Mouse (Mus musculus): ENCODE measurements around the gene Pigt. TPM values are rescaled to one million over a fixed set of nuclear protein-coding genes. Genes with fewer than 3 reads are reported as not detected.

Pigt gene
- 28.1 and 28.2 TPM in 2 replicates for total RNA-seq (2017)

GRCm38 (mm10) chr2:164496847-164497690 lies at the start of gene Pigt:
Pigt (plus strand) TSS chr2:164497520.
- ATAC-seq (replicated peaks in 1 of 2; ENCODE audit: insufficient read depth in 1 of 2, low FRiP score in 2 of 2, low TSS enrichment in 1 of 2, low read depth in 1 of 2, poor library complexity in 2 of 2, severe bottlenecking in 2 of 2), result peak; percentile 77 to 95

- ATAC-seq (replicated peaks in 1 of 2; ENCODE audit: insufficient read depth in 1 of 2, low FRiP score in 2 of 2, low TSS enrichment in 1 of 2, low read depth in 1 of 2, poor library complexity in 2 of 2, severe bottlenecking in 2 of 2), result no peak
Measured at GRCm38 (mm10) chr2:164448140-164448539, 49.2 kb upstream of the Pigt start.

GRCm38 (mm10) chr2:164448921-164449320 lies 48.4 kb upstream of the Pigt start:
- no peak for ATAC-seq (replicated peaks in 1 of 2; ENCODE audit: insufficient read depth in 1 of 2, low FRiP score in 2 of 2, low TSS enrichment in 1 of 2, low read depth in 1 of 2, poor library complexity in 2 of 2, severe bottlenecking in 2 of 2)

GRCm38 (mm10) chr2:164449341-164450042 lies 47.8 kb upstream of the Pigt start:
- ATAC-seq (replicated peaks in 1 of 2; ENCODE audit: insufficient read depth in 1 of 2, low FRiP score in 2 of 2, low TSS enrichment in 1 of 2, low read depth in 1 of 2, poor library complexity in 2 of 2, severe bottlenecking in 2 of 2), result no peak

GRCm38 (mm10) chr2:164452000-164452676 lies 45.2 kb upstream of the Pigt start:
- ATAC-seq (replicated peaks in 1 of 2; ENCODE audit: insufficient read depth in 1 of 2, low FRiP score in 2 of 2, low TSS enrichment in 1 of 2, low read depth in 1 of 2, poor library complexity in 2 of 2, severe bottlenecking in 2 of 2), result 0 out of 4 replicates have a peak, but pooled peaks of 1 of the 2 experiments have one; percentile 32

GRCm38 (mm10) chr2:164453047-164453757 lies 44.1 kb upstream of the Pigt start:
- no peak for ATAC-seq (replicated peaks in 1 of 2; ENCODE audit: insufficient read depth in 1 of 2, low FRiP score in 2 of 2, low TSS enrichment in 1 of 2, low read depth in 1 of 2, poor library complexity in 2 of 2, severe bottlenecking in 2 of 2)

GRCm38 (mm10) chr2:164453887-164454500 lies 43.3 kb upstream of the Pigt start:
- no peak for ATAC-seq (replicated peaks in 1 of 2; ENCODE audit: insufficient read depth in 1 of 2, low FRiP score in 2 of 2, low TSS enrichment in 1 of 2, low read depth in 1 of 2, poor library complexity in 2 of 2, severe bottlenecking in 2 of 2)

GRCm38 (mm10) chr2:164454846-164455245 lies 42.5 kb upstream of the Pigt start:
- no peak for ATAC-seq (replicated peaks in 1 of 2; ENCODE audit: insufficient read depth in 1 of 2, low FRiP score in 2 of 2, low TSS enrichment in 1 of 2, low read depth in 1 of 2, poor library complexity in 2 of 2, severe bottlenecking in 2 of 2)

GRCm38 (mm10) chr2:164455421-164456190 lies 41.7 kb upstream of the Pigt start:
- ATAC-seq (replicated peaks in 1 of 2; ENCODE audit: insufficient read depth in 1 of 2, low FRiP score in 2 of 2, low TSS enrichment in 1 of 2, low read depth in 1 of 2, poor library complexity in 2 of 2, severe bottlenecking in 2 of 2), result no peak

GRCm38 (mm10) chr2:164456413-164456812 lies 40.9 kb upstream of the Pigt start:
- ATAC-seq (replicated peaks in 1 of 2; ENCODE audit: insufficient read depth in 1 of 2, low FRiP score in 2 of 2, low TSS enrichment in 1 of 2, low read depth in 1 of 2, poor library complexity in 2 of 2, severe bottlenecking in 2 of 2), result no peak

- no peak for ATAC-seq (replicated peaks in 1 of 2; ENCODE audit: insufficient read depth in 1 of 2, low FRiP score in 2 of 2, low TSS enrichment in 1 of 2, low read depth in 1 of 2, poor library complexity in 2 of 2, severe bottlenecking in 2 of 2)
Measured at GRCm38 (mm10) chr2:164456864-164457300, 40.4 kb upstream of the Pigt start, which contains the start of gene Sys1. Sys1 (plus strand) TSS chr2:164456964.

GRCm38 (mm10) chr2:164457942-164458341 lies 39.4 kb upstream of the Pigt start:
- no peak for ATAC-seq (replicated peaks in 1 of 2; ENCODE audit: insufficient read depth in 1 of 2, low FRiP score in 2 of 2, low TSS enrichment in 1 of 2, low read depth in 1 of 2, poor library complexity in 2 of 2, severe bottlenecking in 2 of 2)

GRCm38 (mm10) chr2:164458535-164458934 lies 38.8 kb upstream of the Pigt start:
- no peak; a peak in 1 of 4 replicates for ATAC-seq (replicated peaks in 1 of 2; ENCODE audit: insufficient read depth in 1 of 2, low FRiP score in 2 of 2, low TSS enrichment in 1 of 2, low read depth in 1 of 2, poor library complexity in 2 of 2, severe bottlenecking in 2 of 2)

GRCm38 (mm10) chr2:164460745-164461551 lies 36.4 kb upstream of the Pigt start, which contains the start of gene Gm20458:
Gm20458 (plus strand) TSS chr2:164460967.
- peak; percentile 93 to 95 for ATAC-seq (replicated peaks in 1 of 2; ENCODE audit: insufficient read depth in 1 of 2, low FRiP score in 2 of 2, low TSS enrichment in 1 of 2, low read depth in 1 of 2, poor library complexity in 2 of 2, severe bottlenecking in 2 of 2)

- ATAC-seq (replicated peaks in 1 of 2; ENCODE audit: insufficient read depth in 1 of 2, low FRiP score in 2 of 2, low TSS enrichment in 1 of 2, low read depth in 1 of 2, poor library complexity in 2 of 2, severe bottlenecking in 2 of 2), result no peak
Measured at GRCm38 (mm10) chr2:164465161-164465560, 32.2 kb upstream of the Pigt start.
